10 mouse cellular contexts compared by ENCODE assay signal in the genomic region with DNA sequence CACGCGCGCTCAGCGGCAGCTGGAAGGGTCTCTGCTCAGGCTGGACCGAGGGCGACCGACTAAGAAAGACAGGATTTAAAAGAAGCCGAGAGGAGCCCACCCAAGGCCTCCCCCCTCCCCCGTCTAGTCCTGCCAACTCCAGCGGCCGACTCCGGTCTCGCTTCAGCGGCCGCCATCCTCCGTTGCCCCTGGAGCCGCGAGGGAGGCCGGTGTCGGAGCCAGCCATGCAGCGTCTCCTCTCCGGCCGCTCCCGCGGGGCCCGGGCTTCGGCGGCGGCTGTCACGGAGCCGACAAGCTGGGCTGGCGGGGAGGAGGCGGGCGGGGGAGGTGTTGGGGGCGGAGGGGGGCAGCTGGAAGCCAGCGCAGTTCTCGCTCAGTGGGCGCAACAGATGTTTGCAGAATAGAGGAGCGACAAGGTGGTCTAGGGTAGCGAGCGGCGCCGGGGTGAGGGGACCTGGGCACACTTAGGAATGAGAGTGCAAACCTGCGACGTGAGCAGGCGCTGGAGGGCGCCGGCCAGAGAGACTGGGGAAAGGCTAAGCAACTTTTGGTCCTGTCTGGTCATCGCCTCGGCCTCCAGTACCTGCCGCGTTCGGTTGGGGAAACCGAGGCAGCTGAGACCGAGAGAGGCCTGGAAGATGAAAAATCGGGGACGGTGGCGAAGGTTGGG. TPM values are rescaled to one million over a fixed set of nuclear protein-coding genes. Genes with fewer than 3 reads are reported as not detected.
DNase-seq lines count a peak whose midpoint lies in the region; ATAC-seq and TF ChIP-seq lines count a peak whose summit lies in the region.
"Had no signal": no experiment of that assay in that cellular context is flagged by ENCODE, and none has a peak within 500 bp of the region (broad histone marks: within the 10 kb centered on the region; RNA-seq: fewer than 3 reads in every experiment).

No protein-coding gene starts in this region.

- ATAC-seq in heart, embryonic 11.5 days (replicated peaks; ENCODE audit: insufficient number of reproducible peaks, low FRiP score, low TSS enrichment) = no peak
- no peak for ATAC-seq in limb, embryonic 15.5 days (ENCODE audit: insufficient number of reproducible peaks, low FRiP score, low TSS enrichment, low read depth)
- ATAC-seq: Patski had no signal

- H3K9ac ChIP-seq in heart, embryonic 11.5 days (ENCODE audit: low read depth, low read length) = peak overlapping the region; percentile 56; the same call in 1 of the 2 replicates
- peak overlapping the region; percentile 29 for H3K9ac ChIP-seq in limb, embryonic 15.5 days

- under 1% methylated on average over 49 of the region's 58 CpGs for whole genome bisulfite sequencing in heart, embryonic 11.5 days (ENCODE audit: insufficient replicate concordance)
- WGBS in hindbrain, embryonic 10.5 days = under 1% methylated on average over 58 of the region's 58 CpGs
- WGBS in limb, embryonic 15.5 days = under 1% methylated on average over 46 of the region's 58 CpGs
- under 1% methylated on average over 58 of the region's 58 CpGs for WGBS in small intestine, adult 2 months

- TF ChIP-seq CTCF in small intestine, adult 2 months (IDR thresholded peaks at IDR 0.05; ENCODE audit: extremely low read depth, insufficient read length, insufficient replicate concordance, low read depth, low read length) = no peak

- peaks cover 68% of the 10 kb centered on the region for H3K27me3 ChIP-seq in heart, embryonic 11.5 days (ENCODE audit: control insufficient read depth, insufficient read depth, low read length)
- peaks cover 92% of the 10 kb centered on the region for H3K27me3 ChIP-seq in hindbrain, embryonic 10.5 days (ENCODE audit: insufficient read depth, poor library complexity, severe bottlenecking)
- peaks cover 77% of the 10 kb centered on the region for H3K27me3 ChIP-seq in limb, embryonic 15.5 days
- H3K27me3 ChIP-seq in small intestine, adult 2 months (ENCODE audit: control insufficient read depth, insufficient read depth, low read length) = peaks cover 60% of the 10 kb centered on the region
- H3K27me3 ChIP-seq: Patski had no signal

- H3K4me3 ChIP-seq in heart, embryonic 11.5 days (ENCODE audit: low read depth, low read length) = peak overlapping the region; percentile 51
- peak overlapping the region; percentile 52 for H3K4me3 ChIP-seq in hindbrain, embryonic 10.5 days
- peak overlapping the region; percentile 42 for H3K4me3 ChIP-seq in limb, embryonic 15.5 days
- H3K4me3 ChIP-seq in small intestine, adult 2 months (ENCODE audit: low read depth, low read length) = peak overlapping the region; percentile 47

- H3K4me1 ChIP-seq in heart, embryonic 11.5 days (ENCODE audit: control insufficient read depth, insufficient read depth, low read length) = peaks cover 18% of the 10 kb centered on the region
- H3K4me1 ChIP-seq in hindbrain, embryonic 10.5 days (replicated peaks) = peaks cover 70% of the 10 kb centered on the region
- H3K4me1 ChIP-seq in limb, embryonic 15.5 days = peaks cover 52% of the 10 kb centered on the region
- peaks cover 17% of the 10 kb centered on the region for H3K4me1 ChIP-seq in small intestine, adult 2 months (ENCODE audit: control insufficient read depth, insufficient read depth, insufficient read length, low read length)

- H3K4me2 ChIP-seq in heart, embryonic 11.5 days = peak overlapping the region; percentile 88
- H3K4me2 ChIP-seq in limb, embryonic 15.5 days = peak overlapping the region; percentile 80

- no peak for DNase-seq in heart, adult 18-20 months
- DNase-seq in adrenal gland, postnatal 25 days = peak; percentile 40
- DNase-seq in hindbrain, embryonic 10.5 days (ENCODE audit: low spot score) = peak; percentile 69
- DNase-seq in spleen, postnatal 10 days (ENCODE audit: low spot score in 2 of 2) = no peak
- DNase-seq in spleen, adult 12 weeks (ENCODE audit: low spot score) = no peak

- H3K9me3 ChIP-seq in heart, embryonic 11.5 days (replicated peaks; ENCODE audit: control insufficient read depth, low read length) = no peaks in the 10 kb centered on the region
- no peaks in the 10 kb centered on the region for H3K9me3 ChIP-seq in hindbrain, embryonic 10.5 days
- H3K9me3 ChIP-seq in limb, embryonic 15.5 days = no peaks in the 10 kb centered on the region

- H3K27ac ChIP-seq in heart, embryonic 11.5 days (ENCODE audit: low read depth, low read length) = no peak overlapping the region
- H3K27ac ChIP-seq in hindbrain, embryonic 10.5 days = peak overlapping the region; percentile 81
- no peak overlapping the region for H3K27ac ChIP-seq in limb, embryonic 15.5 days
- no peak overlapping the region for H3K27ac ChIP-seq in small intestine, adult 2 months (ENCODE audit: insufficient read depth, low read depth, low read length)

- no peaks in the 10 kb centered on the region for H3K36me3 ChIP-seq in heart, embryonic 11.5 days (ENCODE audit: control insufficient read depth, insufficient read depth, low read length)
- no peaks in the 10 kb centered on the region for H3K36me3 ChIP-seq in hindbrain, embryonic 10.5 days
- H3K36me3 ChIP-seq in limb, embryonic 15.5 days = no peaks in the 10 kb centered on the region
- peaks cover 9% of the 10 kb centered on the region for H3K36me3 ChIP-seq in small intestine, adult 2 months (ENCODE audit: control insufficient read depth, insufficient read depth, low read length)

- TF ChIP-seq POLR2A in small intestine, adult 2 months (IDR thresholded peaks at IDR 0.05; ENCODE audit: low read depth, low read length) = no peak

RNA-seq across cellular contexts. Expression of a gene that starts 4.0 kb away (rescaled TPM):
- 0.96 and 1.7 TPM in 2 replicates for polyA plus RNA-seq in heart, embryonic 11.5 days (2014; fragmentation: Nextera tagmentation; extraction: Ambion mirVana)
- total RNA-seq in heart, adult 18-20 months (2021) = 1 to 10 TPM in 1 of 2 experiments, under 1 TPM in 1; 0.37 to 1.2 TPM
- 1.9 and 3.8 TPM in 2 replicates for total RNA-seq in adrenal gland, postnatal 25 days (2021)
- 1.9 and 2.2 TPM in 2 replicates for polyA plus RNA-seq in hindbrain, embryonic 10.5 days (2016; fragmentation: Nextera tagmentation; extraction: Ambion mirVana)
- polyA plus RNA-seq in limb, embryonic 15.5 days (2015; fragmentation: Nextera tagmentation; extraction: Ambion mirVana) = 0.55 and 0.86 TPM in 2 replicates
- 24.6 and 43.2 TPM in 2 replicates for polyA plus RNA-seq in small intestine, adult 2 months (2012; rRNA removed)

RNA-seq across cellular contexts. Expression of a gene that starts 9.3 kb away (rescaled TPM):
- polyA plus RNA-seq in heart, embryonic 11.5 days (2014; fragmentation: Nextera tagmentation; extraction: Ambion mirVana) = 0.20 and 0.27 TPM in 2 replicates
- total RNA-seq in heart, adult 18-20 months (2021) = not detected
- total RNA-seq in adrenal gland, postnatal 25 days (2021) = not detected in 2 replicates
- polyA plus RNA-seq in hindbrain, embryonic 10.5 days (2016; fragmentation: Nextera tagmentation; extraction: Ambion mirVana) = 0.78 and 8.7 TPM in 2 replicates
- not detected in 2 replicates for polyA plus RNA-seq in limb, embryonic 15.5 days (2015; fragmentation: Nextera tagmentation; extraction: Ambion mirVana)
- polyA plus RNA-seq in small intestine, adult 2 months (2012; rRNA removed) = not detected in 2 replicates
- total RNA-seq: heart, postnatal 36 days had no signal

RNA-seq across cellular contexts. Expression of a gene that starts 22.6 kb away (rescaled TPM):
- polyA plus RNA-seq in heart, embryonic 11.5 days (2014; fragmentation: Nextera tagmentation; extraction: Ambion mirVana) = 21.1 and 22.0 TPM in 2 replicates
- total RNA-seq in heart, adult 18-20 months (2021) = under 1 TPM in 1 of 2 experiments, not detected in 1; 0.28 TPM
- 4.3 and 5.6 TPM in 2 replicates for total RNA-seq in adrenal gland, postnatal 25 days (2021)
- polyA plus RNA-seq in hindbrain, embryonic 10.5 days (2016; fragmentation: Nextera tagmentation; extraction: Ambion mirVana) = 41.6 and 46.8 TPM in 2 replicates
- polyA plus RNA-seq in limb, embryonic 15.5 days (2015; fragmentation: Nextera tagmentation; extraction: Ambion mirVana) = 22.3 and 26.5 TPM in 2 replicates
- polyA plus RNA-seq in small intestine, adult 2 months (2012; rRNA removed) = 5.3 and 9.0 TPM in 2 replicates

RNA-seq across cellular contexts. Expression of a gene that starts 28.8 kb away (rescaled TPM):
- polyA plus RNA-seq in heart, embryonic 11.5 days (2014; fragmentation: Nextera tagmentation; extraction: Ambion mirVana) = 43.5 and 45.2 TPM in 2 replicates
- 1 to 10 TPM; 7.1 to 7.7 TPM for total RNA-seq in heart, adult 18-20 months (2021)
- total RNA-seq in adrenal gland, postnatal 25 days (2021) = 18.7 and 19.6 TPM in 2 replicates
- 58.4 and 62.6 TPM in 2 replicates for polyA plus RNA-seq in hindbrain, embryonic 10.5 days (2016; fragmentation: Nextera tagmentation; extraction: Ambion mirVana)
- polyA plus RNA-seq in limb, embryonic 15.5 days (2015; fragmentation: Nextera tagmentation; extraction: Ambion mirVana) = 28.7 and 33.1 TPM in 2 replicates
- polyA plus RNA-seq in small intestine, adult 2 months (2012; rRNA removed) = 1.6 and 3.9 TPM in 2 replicates

RNA-seq across cellular contexts. Expression of a gene that starts 42.0 kb away (rescaled TPM):
- polyA plus RNA-seq in heart, embryonic 11.5 days (2014; fragmentation: Nextera tagmentation; extraction: Ambion mirVana) = 0.09 and 0.59 TPM in 2 replicates
- under 1 TPM in 1 of 2 experiments, not detected in 1; 0.15 TPM for total RNA-seq in heart, adult 18-20 months (2021)
- 0.52 and 2.2 TPM in 2 replicates for total RNA-seq in adrenal gland, postnatal 25 days (2021)
- 9.7 and 14.4 TPM in 2 replicates for polyA plus RNA-seq in hindbrain, embryonic 10.5 days (2016; fragmentation: Nextera tagmentation; extraction: Ambion mirVana)
- polyA plus RNA-seq in limb, embryonic 15.5 days (2015; fragmentation: Nextera tagmentation; extraction: Ambion mirVana) = 2.4 and 2.8 TPM in 2 replicates
- 4.6 and 4.8 TPM in 2 replicates for polyA plus RNA-seq in small intestine, adult 2 months (2012; rRNA removed)

Comparison
In these comparisons a context has a peak if more than half of its experiments do, and no peak if none do; other contexts are left out.
1. DNase-seq: peak in adrenal gland, postnatal 25 days (single experiment) and hindbrain, embryonic 10.5 days (single experiment); none in heart, adult 18-20 months (0 of 2), spleen, postnatal 10 days (0 of 2) and spleen, adult 12 weeks (single experiment).
2. Peak in every context shown above with its lines, with median percentiles within 50 percentile points of each other: H3K4me3 ChIP-seq.